Mouse (Mus musculus): ENCODE data around the gene Scube1. TPM values are rescaled to one million over a fixed set of nuclear protein-coding genes. Genes with fewer than 3 reads are reported as not detected.

The Scube1 gene
- polyA plus RNA-seq, 1 experiment from 2014 or later, result 4.9 TPM

GRCm38 (mm10) chr15:83678606-83679005 lies 46.2 kb downstream of the Scube1 start:
- no peak overlapping the region for H3K9ac ChIP-seq (ENCODE audit: low read length)
- ATAC-seq (ENCODE audit: low read depth), result no peak
- H3K36me3 ChIP-seq (ENCODE audit: control insufficient read depth, insufficient read depth, low read length), result no peaks in the 10 kb centered on the region

GRCm38 (mm10) chr15:83678089-83678488 lies 46.7 kb downstream of the Scube1 start:
- peak; percentile 15; the same call in 1 of the 2 replicates for ATAC-seq (ENCODE audit: low read depth)
- Histone ChIP-seq H3K4me1 (replicated peaks; ENCODE audit: control insufficient read depth, insufficient read depth, low read length) (peaks cover 31% of the 10 kb centered on the region), H3K9ac (ENCODE audit: low read length) (no peak overlapping the region), H3K4me2 (ENCODE audit: low read depth, low read length) (no peak overlapping the region), H3K27ac (ENCODE audit: low read length) (no peak overlapping the region), H3K36me3 (ENCODE audit: control insufficient read depth, insufficient read depth, low read length) (no peaks in the 10 kb centered on the region), H3K4me3 (ENCODE audit: low read length) (no peak overlapping the region), H3K27me3 (ENCODE audit: control insufficient read depth, insufficient read depth, low read depth, low read length) (no peaks in the 10 kb centered on the region), H3K9me3 (ENCODE audit: control insufficient read depth, low read length) (no peaks in the 10 kb centered on the region)
- WGBS, result 22% methylated on average over 7 of the region's 7 CpGs

More at GRCm38 (mm10) chr15:83678606-83679005, 46.2 kb downstream of the Scube1 start:
- Histone ChIP-seq H3K4me3 (ENCODE audit: low read length) (no peak overlapping the region), H3K4me2 (ENCODE audit: low read depth, low read length) (no peak overlapping the region), H3K27me3 (ENCODE audit: control insufficient read depth, insufficient read depth, low read depth, low read length) (no peaks in the 10 kb centered on the region), H3K27ac (ENCODE audit: low read length) (no peak overlapping the region), H3K4me1 (replicated peaks; ENCODE audit: control insufficient read depth, insufficient read depth, low read length) (peaks cover 31% of the 10 kb centered on the region), H3K9me3 (ENCODE audit: control insufficient read depth, low read length) (no peaks in the 10 kb centered on the region)
- WGBS, result 17% methylated on average over 11 of the region's 11 CpGs

- WGBS, result 95% methylated on average over 6 of the region's 6 CpGs
- no peak overlapping the region for H3K27ac ChIP-seq (ENCODE audit: low read length)
- no peaks in the 10 kb centered on the region for H3K27me3 ChIP-seq (ENCODE audit: control insufficient read depth, insufficient read depth, low read depth, low read length)
- H3K9ac ChIP-seq (ENCODE audit: low read length), result no peak overlapping the region
- H3K36me3 ChIP-seq (ENCODE audit: control insufficient read depth, insufficient read depth, low read length), result no peaks in the 10 kb centered on the region
- ATAC-seq (ENCODE audit: low read depth), result no peak
- H3K4me3 ChIP-seq (ENCODE audit: low read length), result no peak overlapping the region
- H3K4me2 ChIP-seq (ENCODE audit: low read depth, low read length), result no peak overlapping the region
- H3K9me3 ChIP-seq (ENCODE audit: control insufficient read depth, low read length), result no peaks in the 10 kb centered on the region
- H3K4me1 ChIP-seq (replicated peaks; ENCODE audit: control insufficient read depth, insufficient read depth, low read length), result peaks cover 29% of the 10 kb centered on the region
Observed at GRCm38 (mm10) chr15:83677098-83677497, 47.7 kb downstream of the Scube1 start.

DNA sequence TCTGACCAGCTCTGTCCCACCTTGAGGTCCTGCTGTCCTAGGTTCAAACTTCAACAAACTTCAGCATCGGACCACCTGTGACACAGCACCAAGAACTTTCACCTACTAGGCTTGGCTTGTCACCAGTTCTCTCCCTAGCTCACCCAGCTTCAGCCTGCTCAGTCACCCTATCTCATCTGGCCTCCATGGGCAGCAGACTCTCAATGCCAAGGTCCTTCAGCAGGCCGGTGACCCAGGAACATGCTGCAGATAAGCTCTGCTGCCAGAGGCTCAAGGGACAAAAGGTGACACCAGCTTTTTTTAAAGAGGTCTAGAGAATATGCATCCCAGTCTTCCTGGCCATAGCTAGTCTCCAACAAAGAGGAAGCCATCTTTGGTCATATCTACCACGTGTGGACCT lies 48.5 kb downstream of the Scube1 start:
- Histone ChIP-seq H3K4me3 (ENCODE audit: low read length) (no peak overlapping the region), H3K27me3 (ENCODE audit: control insufficient read depth, insufficient read depth, low read depth, low read length) (no peaks in the 10 kb centered on the region)

GRCm38 (mm10) chr15:83673621-83674020 lies 51.2 kb downstream of the Scube1 start:
- H3K36me3 ChIP-seq (ENCODE audit: control insufficient read depth, insufficient read depth, low read length), result no peaks in the 10 kb centered on the region
- WGBS, result 87% methylated on average over 3 of the region's 3 CpGs
- H3K4me2 ChIP-seq (ENCODE audit: low read depth, low read length), result no peak overlapping the region
- H3K27me3 ChIP-seq (ENCODE audit: control insufficient read depth, insufficient read depth, low read depth, low read length), result no peaks in the 10 kb centered on the region
- no peak overlapping the region for H3K27ac ChIP-seq (ENCODE audit: low read length)
- no peak for ATAC-seq (ENCODE audit: low read depth)
- no peaks in the 10 kb centered on the region for H3K9me3 ChIP-seq (ENCODE audit: control insufficient read depth, low read length)
- H3K4me1 ChIP-seq (replicated peaks; ENCODE audit: control insufficient read depth, insufficient read depth, low read length), result peaks cover 9% of the 10 kb centered on the region
- H3K9ac ChIP-seq (ENCODE audit: low read length), result no peak overlapping the region
- H3K4me3 ChIP-seq (ENCODE audit: low read length), result no peak overlapping the region

More for the DNA sequence above, 48.5 kb downstream of the Scube1 start:
- ATAC-seq (ENCODE audit: low read depth), result no peak
- WGBS, result 89% methylated on average over 3 of the region's 3 CpGs
- no peak overlapping the region for H3K4me2 ChIP-seq (ENCODE audit: low read depth, low read length)
- no peak overlapping the region for H3K9ac ChIP-seq (ENCODE audit: low read length)
- H3K27ac ChIP-seq (ENCODE audit: low read length), result no peak overlapping the region
- peaks cover 29% of the 10 kb centered on the region for H3K4me1 ChIP-seq (replicated peaks; ENCODE audit: control insufficient read depth, insufficient read depth, low read length)
- H3K36me3 ChIP-seq (ENCODE audit: control insufficient read depth, insufficient read depth, low read length), result no peaks in the 10 kb centered on the region
- no peaks in the 10 kb centered on the region for H3K9me3 ChIP-seq (ENCODE audit: control insufficient read depth, low read length)

DNA sequence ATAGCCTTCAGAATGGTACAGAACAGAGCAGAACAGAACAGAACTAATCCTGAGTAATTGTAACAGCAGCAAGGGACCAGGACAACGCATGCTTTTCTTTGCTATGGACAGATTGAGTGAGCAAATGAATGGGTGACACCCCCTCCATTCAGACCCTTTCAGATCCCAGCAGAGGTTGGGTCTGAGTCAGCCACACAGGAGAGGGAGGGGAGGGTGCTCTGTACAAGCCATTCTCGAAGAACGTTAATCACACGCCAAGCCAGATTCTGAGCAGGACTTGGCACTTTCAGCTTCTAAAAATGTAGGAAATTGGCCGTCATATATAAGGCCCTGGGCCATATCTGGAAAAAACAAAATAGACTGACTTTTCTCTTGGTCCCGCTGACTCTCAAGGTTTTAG lies 57.3 kb downstream of the Scube1 start:
- H3K27me3 ChIP-seq (ENCODE audit: control insufficient read depth, insufficient read depth, low read depth, low read length), result no peaks in the 10 kb centered on the region
- no peak overlapping the region for H3K9ac ChIP-seq (ENCODE audit: low read length)
- no peak overlapping the region for H3K4me2 ChIP-seq (ENCODE audit: low read depth, low read length)
- whole genome bisulfite sequencing, result 44% methylated on average over 6 of the region's 6 CpGs
- peak; percentile 39; the same call in 1 of the 2 replicates for ATAC-seq (ENCODE audit: low read depth)
- no peaks in the 10 kb centered on the region for H3K4me1 ChIP-seq (replicated peaks; ENCODE audit: control insufficient read depth, insufficient read depth, low read length)
- H3K27ac ChIP-seq (ENCODE audit: low read length), result no peak overlapping the region
- H3K9me3 ChIP-seq (ENCODE audit: control insufficient read depth, low read length), result no peaks in the 10 kb centered on the region
- no peaks in the 10 kb centered on the region for H3K36me3 ChIP-seq (ENCODE audit: control insufficient read depth, insufficient read depth, low read length)
- H3K4me3 ChIP-seq (ENCODE audit: low read length), result no peak overlapping the region

DNA sequence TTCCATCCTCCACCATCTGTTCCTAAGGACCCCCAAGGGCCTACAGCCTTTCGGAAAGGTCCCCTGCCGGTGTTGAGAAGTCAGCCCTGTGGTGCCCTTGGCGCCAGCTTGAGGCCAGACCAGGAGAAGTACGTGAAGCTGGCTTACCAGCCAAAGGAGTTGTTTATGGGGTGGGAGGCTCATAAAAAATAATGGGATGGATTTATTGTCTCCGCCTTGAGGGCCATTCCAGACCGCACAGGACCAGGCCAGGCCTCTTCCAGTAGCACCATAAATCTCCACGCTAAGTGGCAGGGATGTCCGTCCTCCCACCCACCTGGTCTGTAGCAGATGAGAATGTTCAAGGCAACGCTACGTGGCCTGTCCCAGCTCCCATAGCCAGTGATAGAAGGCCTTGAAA lies 58.4 kb downstream of the Scube1 start:
- no peak overlapping the region for H3K9ac ChIP-seq (ENCODE audit: low read length)
- H3K36me3 ChIP-seq (ENCODE audit: control insufficient read depth, insufficient read depth, low read length), result no peaks in the 10 kb centered on the region
- H3K27ac ChIP-seq (ENCODE audit: low read length), result no peak overlapping the region
- 82% methylated on average over 10 of the region's 10 CpGs for WGBS
- no peaks in the 10 kb centered on the region for H3K9me3 ChIP-seq (ENCODE audit: control insufficient read depth, low read length)
- H3K4me1 ChIP-seq (replicated peaks; ENCODE audit: control insufficient read depth, insufficient read depth, low read length), result no peaks in the 10 kb centered on the region
- no peaks in the 10 kb centered on the region for H3K27me3 ChIP-seq (ENCODE audit: control insufficient read depth, insufficient read depth, low read depth, low read length)
- no peak for ATAC-seq (ENCODE audit: low read depth)
- no peak overlapping the region for H3K4me2 ChIP-seq (ENCODE audit: low read depth, low read length)
- H3K4me3 ChIP-seq (ENCODE audit: low read length), result no peak overlapping the region

DNA sequence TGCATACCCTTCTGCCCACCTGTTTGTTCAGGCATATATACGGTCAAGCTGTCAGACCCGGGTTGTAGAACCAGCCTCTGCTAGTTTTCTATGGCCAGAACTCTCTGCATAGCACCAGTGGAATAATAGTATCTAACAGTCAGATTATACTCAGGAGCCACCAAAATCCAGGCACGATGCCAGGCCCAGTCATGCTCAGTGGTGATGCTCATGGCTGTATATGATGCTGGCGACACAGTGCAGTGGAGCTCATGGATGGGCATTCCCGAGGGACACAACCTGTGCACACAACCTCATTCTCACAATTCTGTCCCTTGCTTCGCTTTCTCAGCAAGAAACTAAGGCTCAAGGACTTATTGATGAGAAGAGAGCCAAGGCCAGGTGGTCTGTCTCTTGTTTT lies 58.8 kb downstream of the Scube1 start:
- Histone ChIP-seq H3K9me3 (ENCODE audit: control insufficient read depth, low read length) (no peaks in the 10 kb centered on the region), H3K4me2 (ENCODE audit: low read depth, low read length) (no peak overlapping the region), H3K27ac (ENCODE audit: low read length) (no peak overlapping the region), H3K9ac (ENCODE audit: low read length) (no peak overlapping the region), H3K36me3 (ENCODE audit: control insufficient read depth, insufficient read depth, low read length) (no peaks in the 10 kb centered on the region), H3K4me1 (replicated peaks; ENCODE audit: control insufficient read depth, insufficient read depth, low read length) (no peaks in the 10 kb centered on the region), H3K27me3 (ENCODE audit: control insufficient read depth, insufficient read depth, low read depth, low read length) (no peaks in the 10 kb centered on the region), H3K4me3 (ENCODE audit: low read length) (no peak overlapping the region)
- WGBS, result 81% methylated on average over 6 of the region's 6 CpGs
- no peak for ATAC-seq (ENCODE audit: low read depth)

DNA sequence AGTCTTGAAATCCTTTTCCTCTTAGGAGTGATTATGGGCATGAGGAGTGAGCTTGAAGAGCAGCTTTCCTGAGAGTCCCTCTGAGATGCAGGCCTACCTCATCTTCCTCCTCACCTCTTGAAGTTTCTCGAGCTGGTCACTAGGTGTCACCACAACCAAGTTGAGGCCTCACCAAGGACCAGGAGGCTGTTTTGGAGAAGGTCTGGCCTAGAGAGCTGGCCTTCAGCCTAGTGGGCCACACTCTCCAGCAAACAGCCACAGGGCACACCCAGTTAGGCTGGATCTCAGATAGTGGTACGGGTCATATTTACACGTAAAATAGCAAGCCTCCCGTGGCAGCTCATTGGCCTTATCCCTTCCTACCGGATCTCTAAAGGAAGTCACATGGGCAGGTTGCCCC lies 60.1 kb downstream of the Scube1 start:
- 40% methylated on average over 5 of the region's 5 CpGs for WGBS
- Histone ChIP-seq H3K27ac (ENCODE audit: low read length) (no peak overlapping the region), H3K9me3 (ENCODE audit: control insufficient read depth, low read length) (no peaks in the 10 kb centered on the region), H3K4me3 (ENCODE audit: low read length) (no peak overlapping the region), H3K4me1 (replicated peaks; ENCODE audit: control insufficient read depth, insufficient read depth, low read length) (no peaks in the 10 kb centered on the region), H3K4me2 (ENCODE audit: low read depth, low read length) (no peak overlapping the region), H3K9ac (ENCODE audit: low read length) (no peak overlapping the region), H3K36me3 (ENCODE audit: control insufficient read depth, insufficient read depth, low read length) (no peaks in the 10 kb centered on the region), H3K27me3 (ENCODE audit: control insufficient read depth, insufficient read depth, low read depth, low read length) (no peaks in the 10 kb centered on the region)
- peak; percentile 62; the same call in 1 of the 2 replicates for ATAC-seq (ENCODE audit: low read depth)

DNA sequence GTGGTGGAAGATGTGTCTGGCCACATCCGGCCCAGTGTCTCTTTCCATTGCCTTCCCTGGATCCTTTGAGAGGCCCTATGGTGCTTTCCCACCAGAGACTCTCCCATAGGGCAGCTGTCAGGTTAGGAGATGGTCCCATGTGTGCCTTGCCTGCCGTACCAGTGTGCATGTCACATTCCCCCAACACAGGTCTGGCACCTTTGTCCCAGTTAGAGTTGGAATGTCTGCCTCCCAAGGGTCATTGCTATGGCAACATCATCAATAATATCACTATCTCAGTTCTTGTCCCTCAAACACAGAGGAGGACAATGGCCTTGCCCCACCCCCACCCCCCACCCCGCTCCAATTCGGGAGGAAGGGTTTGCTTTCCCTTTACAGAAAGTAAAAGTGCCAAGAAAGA lies 61.8 kb downstream of the Scube1 start:
- H3K4me2 ChIP-seq (ENCODE audit: low read depth, low read length), result no peak overlapping the region
- no peak overlapping the region for H3K27ac ChIP-seq (ENCODE audit: low read length)
- H3K36me3 ChIP-seq (ENCODE audit: control insufficient read depth, insufficient read depth, low read length), result no peaks in the 10 kb centered on the region
- no peak overlapping the region for H3K4me3 ChIP-seq (ENCODE audit: low read length)
- no peaks in the 10 kb centered on the region for H3K9me3 ChIP-seq (ENCODE audit: control insufficient read depth, low read length)
- H3K9ac ChIP-seq (ENCODE audit: low read length), result no peak overlapping the region
- H3K4me1 ChIP-seq (replicated peaks; ENCODE audit: control insufficient read depth, insufficient read depth, low read length), result no peaks in the 10 kb centered on the region
- 40% methylated on average over 4 of the region's 4 CpGs for WGBS
- H3K27me3 ChIP-seq (ENCODE audit: control insufficient read depth, insufficient read depth, low read depth, low read length), result no peaks in the 10 kb centered on the region
- ATAC-seq (ENCODE audit: low read depth), result no peak
